Mouse (Mus musculus): ENCODE data around the gene Ung. TPM values are rescaled to one million over a fixed set of nuclear protein-coding genes. Genes with fewer than 3 reads are reported as not detected.
A peak's percentile ranks its signal among the peaks of the same experiment; 100 is the strongest.

The Ung gene
- total RNA-seq, 2 experiments from 2014 or later = 0.68 to 1.9 TPM

- no peak for ATAC-seq (replicated peaks; ENCODE audit: low FRiP score, poor library complexity, severe bottlenecking)
These were observed 506 bp upstream of the Ung start for GRCm38 (mm10) chr5:114129550-114130210.

GRCm38 (mm10) chr5:114130698-114131520, 723 bp downstream of the Ung start:
- peak; percentile 87 for ATAC-seq (replicated peaks; ENCODE audit: low FRiP score, poor library complexity, severe bottlenecking)

GRCm38 (mm10) chr5:114131521-114131840, 1.3 kb downstream of the Ung start:
- no peak for ATAC-seq (replicated peaks; ENCODE audit: low FRiP score, poor library complexity, severe bottlenecking)

- no peak for ATAC-seq (replicated peaks; ENCODE audit: low FRiP score, poor library complexity, severe bottlenecking)
These were observed 2.7 kb downstream of the Ung start for GRCm38 (mm10) chr5:114132841-114133240.

GRCm38 (mm10) chr5:114134091-114134534, 3.9 kb downstream of the Ung start:
- no peak for ATAC-seq (replicated peaks; ENCODE audit: low FRiP score, poor library complexity, severe bottlenecking)

GRCm38 (mm10) chr5:114135516-114135915, 5.3 kb downstream of the Ung start:
- ATAC-seq (replicated peaks; ENCODE audit: low FRiP score, poor library complexity, severe bottlenecking) = no peak

- ATAC-seq (replicated peaks; ENCODE audit: low FRiP score, poor library complexity, severe bottlenecking) = no peak
These were observed 7.5 kb downstream of the Ung start for GRCm38 (mm10) chr5:114137481-114138276.

GRCm38 (mm10) chr5:114138277-114139164, 8.3 kb downstream of the Ung start:
- ATAC-seq (replicated peaks; ENCODE audit: low FRiP score, poor library complexity, severe bottlenecking) = no peak

- no peak for ATAC-seq (replicated peaks; ENCODE audit: low FRiP score, poor library complexity, severe bottlenecking)
These were observed 9.0 kb downstream of the Ung start for GRCm38 (mm10) chr5:114139175-114139574.

GRCm38 (mm10) chr5:114146028-114146888, 16.1 kb downstream of the Ung start, which contains the start of gene Acacb:
Acacb (plus strand) TSS chr5:114146535.
- no peak for ATAC-seq (replicated peaks; ENCODE audit: low FRiP score, poor library complexity, severe bottlenecking)

- ATAC-seq (replicated peaks; ENCODE audit: low FRiP score, poor library complexity, severe bottlenecking) = no peak
These were observed 17.1 kb downstream of the Ung start for GRCm38 (mm10) chr5:114147043-114147972.

- ATAC-seq (replicated peaks; ENCODE audit: low FRiP score, poor library complexity, severe bottlenecking) = no peak
These were observed 22.3 kb downstream of the Ung start for GRCm38 (mm10) chr5:114152359-114153092.

GRCm38 (mm10) chr5:114153490-114153889, 23.3 kb downstream of the Ung start:
- no peak for ATAC-seq (replicated peaks; ENCODE audit: low FRiP score, poor library complexity, severe bottlenecking)

- ATAC-seq (replicated peaks; ENCODE audit: low FRiP score, poor library complexity, severe bottlenecking) = no peak
These were observed 24.6 kb downstream of the Ung start for GRCm38 (mm10) chr5:114154765-114155164.

- no peak for ATAC-seq (replicated peaks; ENCODE audit: low FRiP score, poor library complexity, severe bottlenecking)
These were observed 25.2 kb downstream of the Ung start for GRCm38 (mm10) chr5:114155168-114155933.

- no peak for ATAC-seq (replicated peaks; ENCODE audit: low FRiP score, poor library complexity, severe bottlenecking)
These were observed 27.1 kb downstream of the Ung start for GRCm38 (mm10) chr5:114157236-114157635.

Data from erythroblast, adult 5-6 weeks (primary cell).